Comparison of ENCODE assay signal across 9 mouse cellular contexts in the genomic region with DNA sequence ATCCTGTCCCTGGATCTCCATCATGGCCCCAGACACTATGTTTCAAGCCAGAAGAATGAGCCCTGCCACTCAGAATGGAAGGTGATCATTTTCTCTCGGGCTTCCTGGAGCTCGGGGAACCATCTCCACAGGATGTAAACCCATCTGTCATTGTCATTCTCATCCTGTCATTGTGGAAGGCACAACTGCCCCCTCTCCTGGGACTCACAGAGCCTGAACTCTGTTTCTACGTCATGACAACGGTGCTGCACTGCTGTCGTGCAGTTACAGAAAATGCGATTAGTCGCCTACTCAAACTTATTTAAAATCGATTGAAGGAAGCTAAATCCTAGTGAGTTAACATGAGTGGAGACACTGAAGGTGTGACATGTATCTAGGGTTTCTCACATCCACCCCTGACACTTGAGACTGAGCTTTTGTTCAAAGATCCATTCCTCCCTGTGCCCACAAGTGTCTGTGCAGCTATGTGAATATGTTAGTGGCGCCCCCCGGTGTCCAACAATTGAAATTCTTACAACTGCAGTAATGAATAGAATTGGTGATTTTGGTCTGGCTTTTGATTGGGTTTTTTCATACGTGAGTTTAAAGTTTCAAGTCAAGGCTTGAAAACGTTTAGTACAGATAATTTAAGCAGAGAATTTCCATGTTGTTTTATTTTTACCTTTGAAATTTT. TPM values are rescaled to one million over a fixed set of nuclear protein-coding genes. Genes with fewer than 3 reads are reported as not detected.
DNase-seq lines count a peak whose midpoint lies in the region; ATAC-seq and TF ChIP-seq lines count a peak whose summit lies in the region.
"Had no signal": no experiment of that assay in that cellular context is flagged by ENCODE, and none has a peak within 500 bp of the region (broad histone marks: within the 10 kb centered on the region; RNA-seq: fewer than 3 reads in every experiment).

No protein-coding gene starts in this region.

- H3K27ac ChIP-seq in forebrain, postnatal 0 days (ENCODE audit: low read depth, low read length), result no peak overlapping the region
- no peak overlapping the region for H3K27ac ChIP-seq in forebrain, embryonic 14.5 days (ENCODE audit: low read depth, low read length)
- peak overlapping the region; percentile 78 for H3K27ac ChIP-seq in liver, adult 2 months (replicated peaks; ENCODE audit: insufficient read depth, low read depth, low read length)
- H3K27ac ChIP-seq in liver, embryonic 12.5 days, result no peak overlapping the region
- H3K27ac ChIP-seq: lung, embryonic 15.5 days had no signal

- no peaks in the 10 kb centered on the region for H3K79me2 ChIP-seq in liver, adult 2 months (ENCODE audit: control insufficient read depth, insufficient read depth, low read length)

- H3K36me3 ChIP-seq in forebrain, postnatal 0 days (ENCODE audit: insufficient read depth), result no peaks in the 10 kb centered on the region
- no peaks in the 10 kb centered on the region for H3K36me3 ChIP-seq in forebrain, embryonic 14.5 days (ENCODE audit: control insufficient read depth, insufficient read depth, low read length)
- H3K36me3 ChIP-seq in liver, adult 2 months (ENCODE audit: control insufficient read depth, insufficient read depth, low read length), result no peaks in the 10 kb centered on the region
- H3K36me3 ChIP-seq in liver, embryonic 12.5 days, result no peaks in the 10 kb centered on the region
- H3K36me3 ChIP-seq: lung, embryonic 15.5 days had no signal

- 50% methylated on average over 12 of the region's 12 CpGs for WGBS in forebrain, postnatal 0 days
- 58% methylated on average over 12 of the region's 12 CpGs for WGBS in forebrain, embryonic 14.5 days
- WGBS in liver, adult 2 months, result 55% methylated on average over 12 of the region's 12 CpGs
- 31% methylated on average over 12 of the region's 12 CpGs for WGBS in liver, embryonic 12.5 days (ENCODE audit: insufficient replicate concordance)

- no peak overlapping the region for H3K4me2 ChIP-seq in forebrain, postnatal 0 days (ENCODE audit: low read depth)
- no peak overlapping the region for H3K4me2 ChIP-seq in forebrain, embryonic 14.5 days (ENCODE audit: low read length)
- H3K4me2 ChIP-seq in liver, embryonic 12.5 days, result no peak overlapping the region
- H3K4me2 ChIP-seq: lung, embryonic 15.5 days had no signal

- peak; percentile 47 for TF ChIP-seq CTCF in forebrain, postnatal 0 days (IDR thresholded peaks at IDR 0.05; ENCODE audit: low read depth)
- peak; percentile 38 for TF ChIP-seq CTCF in liver, adult 2 months (IDR thresholded peaks at IDR 0.05; ENCODE audit: low read depth, low read length)

- no peak for ATAC-seq in forebrain, postnatal 0 days
- ATAC-seq in forebrain, embryonic 14.5 days, result no peak
- no peak for ATAC-seq in liver, embryonic 12.5 days
- no peak for ATAC-seq in monocyte, adult 5-6 weeks (replicated peaks; ENCODE audit: insufficient number of reproducible peaks, low FRiP score, low TSS enrichment, poor library complexity, severe bottlenecking)

- no peak overlapping the region for H3K9ac ChIP-seq in forebrain, postnatal 0 days
- no peak overlapping the region for H3K9ac ChIP-seq in forebrain, embryonic 14.5 days (ENCODE audit: low read length)
- H3K9ac ChIP-seq in liver, adult 2 months (ENCODE audit: low read depth, low read length), result no peak overlapping the region
- H3K9ac ChIP-seq in liver, embryonic 12.5 days, result no peak overlapping the region
- H3K9ac ChIP-seq: lung, embryonic 15.5 days had no signal

- no peak overlapping the region for H3K4me3 ChIP-seq in forebrain, postnatal 0 days (ENCODE audit: low read depth, low read length)
- H3K4me3 ChIP-seq in forebrain, embryonic 14.5 days (ENCODE audit: low read depth, low read length), result no peak overlapping the region
- no peak overlapping the region for H3K4me3 ChIP-seq in liver, adult 2 months (ENCODE audit: insufficient read depth, low read depth, low read length)
- no peak overlapping the region for H3K4me3 ChIP-seq in liver, embryonic 12.5 days
- H3K4me3 ChIP-seq: lung, embryonic 15.5 days had no signal

- no peaks in the 10 kb centered on the region for H3K9me3 ChIP-seq in forebrain, postnatal 0 days (ENCODE audit: low read length)
- H3K9me3 ChIP-seq in forebrain, embryonic 14.5 days (replicated peaks; ENCODE audit: control insufficient read depth, low read length), result no peaks in the 10 kb centered on the region
- H3K9me3 ChIP-seq in liver, embryonic 12.5 days (replicated peaks), result no peaks in the 10 kb centered on the region
- H3K9me3 ChIP-seq: lung, embryonic 15.5 days had no signal

- DNase-seq in forebrain, postnatal 0 days, result peak; percentile 25
- no peak for DNase-seq in forebrain, embryonic 14.5 days (ENCODE audit: low spot score)
- DNase-seq in liver, adult 2 months (ENCODE audit: extremely low read depth, low read depth, low spot score), result peak; percentile 42
- peak; percentile 49 for DNase-seq in embryo, embryonic 10 days (ENCODE audit: low spot score)
- peak; percentile 49 for DNase-seq in retina, embryonic 14.5 days (ENCODE audit: low spot score)
- DNase-seq in yolk sac, embryonic 10.5 days (ENCODE audit: low spot score), result no peak

- no peaks in the 10 kb centered on the region for H3K4me1 ChIP-seq in forebrain, postnatal 0 days (ENCODE audit: insufficient read depth)
- no peaks in the 10 kb centered on the region for H3K4me1 ChIP-seq in forebrain, embryonic 14.5 days (ENCODE audit: control insufficient read depth, insufficient read depth, low read length)
- H3K4me1 ChIP-seq in liver, adult 2 months (ENCODE audit: control insufficient read depth, insufficient read depth, low read length), result peaks cover 28% of the 10 kb centered on the region
- peaks cover 4% of the 10 kb centered on the region; the same call in 1 of the 2 replicates for H3K4me1 ChIP-seq in liver, embryonic 12.5 days

- TF ChIP-seq POLR2A in liver, adult 2 months (IDR thresholded peaks at IDR 0.05; ENCODE audit: extremely low read depth, insufficient read depth, low read length), result no peak

- H3K27me3 ChIP-seq in forebrain, postnatal 0 days (ENCODE audit: insufficient read depth, low read length), result no peaks in the 10 kb centered on the region
- H3K27me3 ChIP-seq in forebrain, embryonic 14.5 days (replicated peaks; ENCODE audit: control insufficient read depth, insufficient read depth, low read length), result no peaks in the 10 kb centered on the region
- H3K27me3 ChIP-seq in liver, adult 2 months (ENCODE audit: control insufficient read depth, insufficient read depth, low read length), result no peaks in the 10 kb centered on the region
- no peaks in the 10 kb centered on the region for H3K27me3 ChIP-seq in liver, embryonic 12.5 days (replicated peaks)
- H3K27me3 ChIP-seq: lung, embryonic 15.5 days had no signal

RNA-seq across cellular contexts. Expression of a gene that starts 2.4 kb away (rescaled TPM):
- not detected in 2 replicates for total RNA-seq in forebrain, postnatal 0 days (2014; rRNA removed)
- polyA plus RNA-seq in forebrain, postnatal 0 days (2015; fragmentation: Nextera tagmentation; extraction: Ambion mirVana), result 0.13 TPM in 1 of 2 replicates, not detected in the other
- 0.21 TPM in 1 of 2 replicates, not detected in the other for polyA plus RNA-seq in forebrain, embryonic 14.5 days (2014; fragmentation: Nextera tagmentation; extraction: Ambion mirVana)
- total RNA-seq in liver, adult 2 months (2014; rRNA removed), result 2,150 and 2,435 TPM in 2 replicates
- polyA plus RNA-seq in liver, adult 2 months (2012; rRNA removed), result 370 and 421 TPM in 2 replicates
- 0.41 and 0.63 TPM in 2 replicates for polyA plus RNA-seq in liver, embryonic 12.5 days (2016; fragmentation: Nextera tagmentation; extraction: Ambion mirVana)
- total RNA-seq in monocyte, adult 5-6 weeks (2017), result not detected in 3 replicates

RNA-seq across cellular contexts. Expression of a gene that starts 26.0 kb away (rescaled TPM):
- total RNA-seq in forebrain, postnatal 0 days (2014; rRNA removed), result 11.9 and 16.8 TPM in 2 replicates
- 9.3 and 12.5 TPM in 2 replicates for polyA plus RNA-seq in forebrain, postnatal 0 days (2015; fragmentation: Nextera tagmentation; extraction: Ambion mirVana)
- polyA plus RNA-seq in forebrain, embryonic 14.5 days (2014; fragmentation: Nextera tagmentation; extraction: Ambion mirVana), result 15.8 and 18.6 TPM in 2 replicates
- 4.1 and 7.7 TPM in 2 replicates for total RNA-seq in liver, adult 2 months (2014; rRNA removed)
- 3.3 and 4.3 TPM in 2 replicates for polyA plus RNA-seq in liver, adult 2 months (2012; rRNA removed)
- polyA plus RNA-seq in liver, embryonic 12.5 days (2016; fragmentation: Nextera tagmentation; extraction: Ambion mirVana), result 1.7 and 2.1 TPM in 2 replicates
- 1.1 TPM in 1 of 3 replicates, not detected in the others for total RNA-seq in monocyte, adult 5-6 weeks (2017)

RNA-seq across cellular contexts. Expression of a gene that starts 44.4 kb away (rescaled TPM):
- 1.1 and 1.3 TPM in 2 replicates for total RNA-seq in forebrain, postnatal 0 days (2014; rRNA removed)
- 1.2 and 1.6 TPM in 2 replicates for polyA plus RNA-seq in forebrain, postnatal 0 days (2015; fragmentation: Nextera tagmentation; extraction: Ambion mirVana)
- 0.50 and 0.62 TPM in 2 replicates for polyA plus RNA-seq in forebrain, embryonic 14.5 days (2014; fragmentation: Nextera tagmentation; extraction: Ambion mirVana)
- 0.09 and 0.13 TPM in 2 replicates for total RNA-seq in liver, adult 2 months (2014; rRNA removed)
- polyA plus RNA-seq in liver, adult 2 months (2012; rRNA removed), result 0.64 and 1.2 TPM in 2 replicates
- 0.78 and 1.0 TPM in 2 replicates for polyA plus RNA-seq in liver, embryonic 12.5 days (2016; fragmentation: Nextera tagmentation; extraction: Ambion mirVana)
- total RNA-seq in monocyte, adult 5-6 weeks (2017), result not detected in 3 replicates

Comparison
In these comparisons a context has a peak if more than half of its experiments do, and no peak if none do; other contexts are left out.
1. DNase-seq: peak in forebrain, postnatal 0 days (single experiment), liver, adult 2 months (single experiment), embryo, embryonic 10 days (single experiment) and retina, embryonic 14.5 days (single experiment); none in forebrain, embryonic 14.5 days (single experiment) and yolk sac, embryonic 10.5 days (single experiment).
2. RNA of a gene that starts 2.4 kb away (polyA plus RNA-seq): 370 to 421 TPM in liver, adult 2 months; 0.41 to 0.63 TPM in liver, embryonic 12.5 days, 0.13 TPM in forebrain, postnatal 0 days and 0.21 TPM in forebrain, embryonic 14.5 days; every median in the first group is over 100 times any median in the second.